Mouse (Mus musculus): ENCODE results near the gene Gm17728.
"Not testable (repeated sequence)": the region's sequence is repeated elsewhere in the genome, so short reads cannot be mapped to it uniquely, and the experiment has no call there.

Gm17728 gene

DNA sequence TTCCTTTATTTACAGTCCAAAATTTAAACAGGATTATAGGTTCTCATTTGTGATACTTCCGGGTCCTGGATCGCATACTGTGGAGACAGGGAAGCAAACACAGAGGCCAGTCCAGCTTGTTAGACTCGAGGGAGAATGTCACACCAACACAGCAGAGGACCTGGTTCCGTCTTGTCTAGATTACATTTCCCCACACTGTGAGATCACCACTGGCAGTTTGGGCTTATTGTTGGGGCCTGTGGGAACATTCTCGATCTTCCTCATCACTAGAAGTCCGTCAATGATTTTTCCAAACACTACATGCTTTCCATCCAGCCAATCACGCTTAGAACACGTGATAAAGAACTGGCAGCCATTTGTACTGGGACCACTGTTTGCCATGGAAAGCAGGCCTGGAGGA lies at the start of gene Gm17728:
Gene Gm17728, plus strand, starts transcription at position 301 of the 400 bp plus-strand sequence.
- in situ Hi-C loops (cut with MboI; ENCODE audit: low sequenced_read_pairs): not testable (repeated sequence)

DNA sequence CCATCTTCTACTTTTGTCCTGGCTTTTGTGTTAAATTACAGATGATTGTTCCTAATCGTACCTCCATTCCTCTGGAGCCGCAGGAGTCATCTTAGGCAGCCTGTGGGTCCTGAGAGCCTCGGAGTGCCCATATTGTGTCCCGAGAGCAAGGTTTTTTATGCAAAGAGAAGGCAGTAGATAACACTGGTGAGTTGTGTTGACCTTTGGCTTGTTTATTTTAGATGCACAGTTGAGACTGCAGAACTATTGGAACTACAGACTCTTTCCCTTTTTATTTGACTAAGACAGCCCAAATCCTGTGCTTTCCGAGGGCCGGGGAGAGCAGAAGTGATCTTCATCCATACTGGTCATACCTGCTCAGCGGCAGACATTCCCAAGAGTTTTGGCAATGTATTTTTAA lies 24.4 kb upstream of the Gm17728 start:
- in situ Hi-C loops (cut with MboI; ENCODE audit: low sequenced_read_pairs): no loop called here

GRCm38 (mm10) chr17:9398551-9398950 lies 23.3 kb upstream of the Gm17728 start:
- in situ Hi-C loops (cut with MboI; ENCODE audit: low sequenced_read_pairs): no loop called here

DNA sequence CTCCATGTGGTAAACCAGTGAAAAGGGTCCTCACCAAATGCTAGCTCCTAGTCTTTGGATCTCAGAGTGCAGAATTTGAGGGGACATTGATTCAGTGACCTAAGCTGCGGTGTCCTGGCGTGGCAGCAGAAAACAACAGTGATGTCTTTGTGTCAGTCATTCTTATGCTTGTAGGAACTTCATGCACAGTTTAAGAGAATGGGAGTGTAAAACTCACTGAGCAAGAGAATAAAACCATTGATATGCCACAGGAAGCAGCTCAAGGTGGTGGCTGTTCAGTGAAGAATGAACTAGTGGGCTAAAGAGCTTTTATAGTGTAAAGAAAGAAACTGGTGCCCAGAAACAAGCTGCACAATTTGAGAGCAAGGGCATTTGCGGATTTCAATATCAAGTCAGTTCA lies 17.9 kb upstream of the Gm17728 start:
- in situ Hi-C loops (cut with MboI; ENCODE audit: low sequenced_read_pairs): no loop called here

GRCm38 (mm10) chr17:9407640-9408039 lies 14.2 kb upstream of the Gm17728 start:
- in situ Hi-C loops (cut with MboI; ENCODE audit: low sequenced_read_pairs): no loop called here

GRCm38 (mm10) chr17:9419016-9419415 lies 2.8 kb upstream of the Gm17728 start:
- in situ Hi-C loops (cut with MboI; ENCODE audit: low sequenced_read_pairs): no loop called here

- in situ Hi-C loops (cut with MboI; ENCODE audit: low sequenced_read_pairs): no loop called here
Measured at GRCm38 (mm10) chr17:9428374-9428994, 6.6 kb downstream of the Gm17728 start.

GRCm38 (mm10) chr17:9439997-9440655 lies 18.3 kb downstream of the Gm17728 start:
- in situ Hi-C loops (cut with MboI; ENCODE audit: low sequenced_read_pairs): no loop called here

DNA sequence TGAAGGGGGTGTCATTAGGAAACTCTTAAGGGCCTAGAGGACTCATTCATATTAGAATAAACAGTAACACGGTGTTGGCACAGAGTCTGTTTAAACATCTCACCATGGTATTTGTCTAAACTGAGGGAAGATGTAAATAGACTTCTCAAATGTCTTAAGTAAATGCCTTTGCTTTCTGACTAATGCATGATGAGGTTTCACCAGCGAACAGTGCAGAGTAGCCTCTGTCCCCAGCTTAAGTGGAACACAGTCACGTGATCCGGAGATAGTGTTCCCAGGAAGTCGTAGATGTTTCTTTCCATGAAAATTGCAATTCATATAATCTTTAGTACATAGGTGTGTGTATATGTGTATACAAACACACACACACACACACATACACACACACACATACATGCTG lies 34.5 kb downstream of the Gm17728 start:
- in situ Hi-C loops (cut with MboI; ENCODE audit: low sequenced_read_pairs): no loop called here

GRCm38 (mm10) chr17:9460904-9461303 lies 39.0 kb downstream of the Gm17728 start:
- in situ Hi-C loops (cut with MboI; ENCODE audit: low sequenced_read_pairs): no loop called here

All from CH12F3 (cell line).